Mouse (Mus musculus) adrenal gland, adult 2 months (tissue): ENCODE results near the gene Gm2888. TPM values are rescaled to one million over a fixed set of nuclear protein-coding genes. Genes with fewer than 3 reads are reported as not detected.
"Not testable (repeated sequence)": the region's sequence is repeated elsewhere in the genome, so short reads cannot be mapped to it uniquely, and the experiment has no call there.

Source experiments
- DNase-seq: peaks from one replicate; pipeline ENCODE4 v3.0.0; 2021
- long read RNA-seq: library from polyadenylated mRNA; stranded (forward); transcript quantifications from one replicate; pipeline ENCODE4 v2.0.0, GENCODE M21; 2021
- polyA plus RNA-seq: library from polyadenylated mRNA; depleted of rRNA; stranded (reverse); fragments of >200 nt; gene quantifications from 2 replicates; pipeline ENCODE4 v1.2.3, GENCODE M21; 2012; rRNA removed
- total RNA-seq, 2 experiments: library from RNA; stranded (reverse); gene quantifications; 2 replicates each; pipeline ENCODE4 v1.2.3; 2021

The Gm2888 gene
- total RNA-seq (not detected), polyA plus RNA-seq (not detected in 2 replicates)
- long read RNA-seq: 0 reads

- not testable (repeated sequence) for DNase-seq
Measured at GRCm38 (mm10) chr14:3029702-3030101, at the start of gene Gm2888. Gm2888 (plus strand) TSS chr14:3030002.

DNA sequence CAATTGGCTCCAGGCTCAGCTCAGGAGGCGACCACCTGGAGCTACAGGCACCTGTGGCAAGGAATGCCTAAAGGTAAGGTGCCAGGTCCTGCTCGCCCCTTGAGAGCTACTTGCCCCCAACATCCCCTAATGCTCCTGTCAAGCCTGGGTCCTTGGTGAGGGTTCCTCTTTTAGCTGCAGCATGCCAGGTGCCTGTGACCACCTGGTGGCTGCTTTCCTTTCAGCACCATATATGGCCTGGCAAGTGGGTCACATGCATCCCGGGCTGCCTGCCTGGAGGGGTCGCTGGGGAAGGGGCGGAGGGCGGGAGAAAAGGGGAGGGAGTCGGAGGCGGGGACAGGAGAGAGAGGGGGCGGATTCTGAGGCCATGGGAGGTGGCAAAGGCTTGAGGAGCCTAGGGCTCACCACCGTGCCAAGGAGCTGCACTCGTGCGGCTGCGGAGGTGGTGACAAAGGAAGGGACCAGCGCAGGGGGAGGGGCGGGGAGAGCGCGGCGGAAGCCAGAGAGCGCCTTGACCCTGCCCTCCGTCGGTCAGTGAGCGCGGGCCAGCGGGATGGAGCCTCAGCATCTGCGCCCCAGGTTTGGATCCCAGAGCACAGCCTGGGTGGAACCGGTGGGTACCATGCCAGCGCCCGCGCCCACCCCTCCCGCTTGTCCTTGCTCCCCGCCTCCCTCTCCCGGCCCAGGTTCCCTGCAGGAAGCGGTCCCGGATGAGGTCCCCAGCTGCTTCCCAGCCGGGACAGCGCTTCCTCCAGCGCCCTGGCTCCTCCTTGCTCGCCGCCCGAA lies 19.1 kb downstream of the Gm2888 start, which contains the start of gene Gm2897:
Gene Gm2897 (plus strand): TSS at position 559 of the 786 bp plus-strand sequence.
- DNase-seq: peak; percentile 33

- peak; percentile 22 for DNase-seq
Measured at GRCm38 (mm10) chr14:3049513-3049800, 19.7 kb downstream of the Gm2888 start.

DNA sequence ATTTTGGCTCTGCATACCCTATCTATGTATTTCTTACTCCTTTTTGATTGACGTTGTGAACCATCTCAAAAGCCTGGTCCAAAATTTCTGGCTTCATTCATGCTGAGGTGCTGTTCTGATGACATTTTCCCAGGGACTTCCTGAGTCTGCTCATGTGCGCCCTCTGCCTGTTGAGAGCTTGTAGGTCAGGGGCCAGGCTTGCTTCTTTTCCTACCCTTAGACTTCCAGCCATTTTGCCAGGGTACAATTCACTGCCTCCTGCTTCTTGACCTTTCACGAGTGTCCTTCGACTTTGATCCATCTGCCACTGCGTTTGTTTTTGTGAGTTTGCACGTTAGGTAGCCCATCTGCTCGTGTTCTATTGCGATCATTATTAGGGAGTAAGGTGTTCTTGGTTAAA lies 20.3 kb downstream of the Gm2888 start:
- peak; percentile 9 for DNase-seq

Other genes starting within 250 kb of the Gm2888 start
- gene Gm2897, start 19.3 kb downstream of the Gm2888 start, total RNA-seq: under 1 TPM in 1 of 2 experiments, not detected in 1; 0.35 TPM
- gene Gm2897, start 19.3 kb downstream of the Gm2888 start, polyA plus RNA-seq: 0.12 and 0.24 TPM in 2 replicates
- not detected for gene Gm10340, start 104.0 kb downstream of the Gm2888 start, total RNA-seq
- gene Gm10340, start 104.0 kb downstream of the Gm2888 start, polyA plus RNA-seq: not detected in 2 replicates
- not detected for gene Gm5795, start 158.3 kb downstream of the Gm2888 start, total RNA-seq
- gene Gm5795, start 158.3 kb downstream of the Gm2888 start, polyA plus RNA-seq: not detected in 2 replicates
- gene D830030K20Rik, start 178.5 kb downstream of the Gm2888 start, total RNA-seq: not detected
- 0.09 TPM in 1 of 2 replicates, not detected in the other for gene D830030K20Rik, start 178.5 kb downstream of the Gm2888 start, polyA plus RNA-seq